Comparison of ENCODE assay signal across 9 mouse cellular contexts in the genomic region with DNA sequence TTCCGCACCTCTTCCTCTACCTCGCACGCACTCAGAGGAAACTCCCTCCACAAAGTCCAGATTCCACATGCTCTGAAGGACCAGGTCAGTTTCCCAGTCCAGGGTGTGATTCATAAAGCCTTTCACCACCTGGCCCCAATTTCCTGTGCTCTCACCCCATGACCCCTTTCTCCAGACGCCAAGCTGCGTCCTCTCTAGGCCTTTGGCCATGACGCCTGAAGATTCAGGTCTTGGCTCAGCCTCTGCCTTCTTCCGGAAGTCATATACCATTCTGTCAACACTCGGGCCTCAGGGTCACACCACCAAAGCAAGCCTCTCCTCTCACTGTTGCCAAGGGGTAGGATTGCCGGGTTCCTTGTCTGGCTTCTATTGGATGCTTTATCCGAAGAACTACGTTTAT.
DNase-seq lines count a peak whose midpoint lies in the region; ATAC-seq and TF ChIP-seq lines count a peak whose summit lies in the region.
"Had no signal": no experiment of that assay in that cellular context is flagged by ENCODE, and none has a peak within 500 bp of the region (broad histone marks: within the 10 kb centered on the region; RNA-seq: fewer than 3 reads in every experiment).

No protein-coding gene starts in this region.

- H3K4me3 ChIP-seq in heart, adult 2 months = no peak overlapping the region
- no peak overlapping the region for H3K4me3 ChIP-seq in hindbrain, embryonic 11.5 days (ENCODE audit: low read depth, low read length)
- H3K4me3 ChIP-seq: midbrain, embryonic 12.5 days had no signal

- 0 out of 2 replicates have a peak, but pooled peaks cover 5% of the 10 kb centered on the region for H3K4me1 ChIP-seq in heart, adult 2 months (ENCODE audit: control insufficient read depth, insufficient read depth, low read length)
- peaks cover 3% of the 10 kb centered on the region; the same call in 1 of the 2 replicates for H3K4me1 ChIP-seq in hindbrain, embryonic 11.5 days (replicated peaks; ENCODE audit: control insufficient read depth, insufficient read depth, low read length)

- no peaks in the 10 kb centered on the region for H3K79me2 ChIP-seq in heart, adult 2 months (replicated peaks; ENCODE audit: control insufficient read depth, insufficient read depth, low read length)

- no peak overlapping the region for H3K27ac ChIP-seq in heart, adult 2 months
- no peak overlapping the region for H3K27ac ChIP-seq in hindbrain, embryonic 11.5 days (ENCODE audit: low read depth, low read length)
- H3K27ac ChIP-seq: midbrain, embryonic 12.5 days had no signal

- no peak overlapping the region for H3K9ac ChIP-seq in heart, adult 2 months (ENCODE audit: low read depth, low read length)
- no peak overlapping the region for H3K9ac ChIP-seq in hindbrain, embryonic 11.5 days (ENCODE audit: low read depth, low read length)
- H3K9ac ChIP-seq: midbrain, embryonic 12.5 days had no signal

- no peak for TF ChIP-seq CTCF in heart, adult 2 months (IDR thresholded peaks at IDR 0.05)

- 0 out of 2 replicates have a peak, but pooled peaks have one; percentile 18 for TF ChIP-seq EP300 in heart, adult 2 months (IDR thresholded peaks at IDR 0.05; ENCODE audit: insufficient read depth, low read depth, low read length)

- peak in 1 of 2 experiments; percentile 40 for DNase-seq in heart, adult 2 months
- DNase-seq in heart, postnatal 25 days (ENCODE audit: low spot score) = no peak
- DNase-seq in embryo, embryonic 9.5 days (ENCODE audit: extremely low spot score) = peak; percentile 63
- DNase-seq in kidney, adult 8-10 months = peak; percentile 60 to 73
- DNase-seq in lung, postnatal 25 days (ENCODE audit: low spot score) = peak; percentile 9
- no peak for DNase-seq in retina, postnatal 1 day
- DNase-seq in hindbrain, embryonic 11.5 days (ENCODE audit: low spot score) = no peak

- intact Hi-C loops in heart, adult 2 months (cut with DNase I) = no loop called here
- intact Hi-C loops in heart, postnatal 25 days (cut with DNase I) = no loop called here

- no peaks in the 10 kb centered on the region for H3K27me3 ChIP-seq in heart, adult 2 months (ENCODE audit: control insufficient read depth, insufficient read depth, low read length)
- no peaks in the 10 kb centered on the region for H3K27me3 ChIP-seq in hindbrain, embryonic 11.5 days (ENCODE audit: control insufficient read depth, insufficient read depth, low read length)
- H3K27me3 ChIP-seq: midbrain, embryonic 12.5 days had no signal

- no peaks in the 10 kb centered on the region for H3K9me3 ChIP-seq in hindbrain, embryonic 11.5 days (ENCODE audit: control insufficient read depth, low read length)
- H3K9me3 ChIP-seq: midbrain, embryonic 12.5 days had no signal

- no peak overlapping the region for H3K4me2 ChIP-seq in hindbrain, embryonic 11.5 days (replicated peaks; ENCODE audit: low read depth, low read length)
- H3K4me2 ChIP-seq: midbrain, embryonic 12.5 days had no signal

- no peaks in the 10 kb centered on the region for H3K36me3 ChIP-seq in heart, adult 2 months (ENCODE audit: control insufficient read depth, insufficient read depth, low read length)
- no peaks in the 10 kb centered on the region for H3K36me3 ChIP-seq in hindbrain, embryonic 11.5 days (ENCODE audit: control insufficient read depth, insufficient read depth, low read length)
- H3K36me3 ChIP-seq: midbrain, embryonic 12.5 days had no signal

- TF ChIP-seq POLR2A in heart, adult 2 months (IDR thresholded peaks at IDR 0.05; ENCODE audit: insufficient read depth, low read depth, low read length) = no peak

- 16% methylated on average over 11 of the region's 11 CpGs for WGBS in heart, adult 2 months
- WGBS in hindbrain, embryonic 11.5 days = 76% methylated on average over 11 of the region's 11 CpGs

- no peak for ATAC-seq in monocyte, adult 5-6 weeks (replicated peaks; ENCODE audit: insufficient number of reproducible peaks, low FRiP score, low TSS enrichment, poor library complexity, severe bottlenecking)
- no peak for ATAC-seq in hindbrain, embryonic 11.5 days (ENCODE audit: low FRiP score)

Comparison
In these comparisons a context has a peak if more than half of its experiments do, and no peak if none do; other contexts are left out.
1. DNase-seq: peak in embryo, embryonic 9.5 days (single experiment), kidney, adult 8-10 months (2 of 2) and lung, postnatal 25 days (single experiment); none in heart, postnatal 25 days (single experiment), retina, postnatal 1 day (single experiment) and hindbrain, embryonic 11.5 days (single experiment).